Mouse (Mus musculus): Measurements from ENCODE around the gene P4hb. TPM values are rescaled to one million over a fixed set of nuclear protein-coding genes. Genes with fewer than 3 reads are reported as not detected.
A peak's percentile ranks its signal among the peaks of the same experiment; 100 is the strongest.

Gene P4hb
- polyA plus RNA-seq, 2 experiments = 214 to 497 TPM

DNA sequence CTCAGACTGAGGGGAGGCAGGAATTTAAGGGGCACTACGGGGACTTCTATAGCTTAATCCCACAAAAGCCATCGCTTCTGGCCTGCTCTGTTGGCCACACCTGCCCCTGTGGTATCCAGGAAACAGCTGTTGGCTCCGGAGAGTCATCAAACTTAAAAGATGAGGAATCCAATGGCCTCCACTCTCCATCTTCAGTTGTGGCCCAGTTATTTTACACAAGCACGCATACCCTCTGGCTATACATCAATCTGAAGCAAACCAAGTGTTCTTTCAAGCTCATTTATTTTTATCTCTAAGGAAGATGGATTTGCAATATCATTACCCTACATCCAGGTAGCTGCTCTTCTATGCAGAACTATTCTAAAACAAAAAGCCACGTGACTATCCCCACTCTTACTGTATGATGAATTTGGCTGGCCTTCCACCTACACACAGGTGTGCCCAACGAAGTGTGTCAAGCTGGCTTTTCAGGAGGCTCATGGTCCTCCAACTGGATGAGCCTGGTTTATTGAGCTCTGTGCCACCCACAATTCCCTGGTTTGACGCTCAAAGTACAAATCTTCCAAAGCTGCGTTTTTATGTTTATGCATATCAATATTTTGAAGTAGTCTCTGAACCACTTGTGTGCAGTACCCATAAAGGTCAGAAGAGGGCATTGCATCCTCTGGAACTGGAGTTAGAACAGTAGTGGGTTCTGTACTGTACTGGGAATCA, 9.4 kb upstream of the P4hb start:
- H3K27me3 ChIP-seq (ENCODE audit: control insufficient read depth, insufficient read depth, low read length) = no peaks in the 10 kb centered on the region
- WGBS (ENCODE audit: insufficient replicate concordance) = 62% methylated on average over 8 of the region's 8 CpGs
- peak overlapping the region; percentile 86 for H3K9ac ChIP-seq (replicated peaks)
- TF ChIP-seq EP300 (IDR thresholded peaks at IDR 0.05; ENCODE audit: low read depth) = no peak
- TF ChIP-seq CTCF (IDR thresholded peaks at IDR 0.05; ENCODE audit: low read depth) = peak; percentile 71
- peak overlapping the region; percentile 70 for H3K27ac ChIP-seq
- no peak for ATAC-seq (ENCODE audit: insufficient read depth)
- peak overlapping the region; percentile 98 for H3K4me2 ChIP-seq (ENCODE audit: low read depth)
- H3K9me3 ChIP-seq (ENCODE audit: control insufficient read depth, low read length) = no peaks in the 10 kb centered on the region
- peak overlapping the region; percentile 86 to 89; a peak in 3 of 4 replicates for H3K4me3 ChIP-seq (ENCODE audit: insufficient read depth in 1 of 2, low read depth in 2 of 2, low read length in 2 of 2)
- peaks cover 13 to 17% of the 10 kb centered on the region in 2 experiments for H3K4me1 ChIP-seq (replicated peaks; ENCODE audit: control insufficient read depth in 2 of 2, insufficient read depth in 2 of 2, low read length in 1 of 2)
- H3K36me3 ChIP-seq (replicated peaks; ENCODE audit: control insufficient read depth, insufficient read depth, low read depth) = peaks cover 43% of the 10 kb centered on the region
- no peak for DNase-seq (ENCODE audit: low read depth in 3 of 3, low spot score in 3 of 3)

DNA sequence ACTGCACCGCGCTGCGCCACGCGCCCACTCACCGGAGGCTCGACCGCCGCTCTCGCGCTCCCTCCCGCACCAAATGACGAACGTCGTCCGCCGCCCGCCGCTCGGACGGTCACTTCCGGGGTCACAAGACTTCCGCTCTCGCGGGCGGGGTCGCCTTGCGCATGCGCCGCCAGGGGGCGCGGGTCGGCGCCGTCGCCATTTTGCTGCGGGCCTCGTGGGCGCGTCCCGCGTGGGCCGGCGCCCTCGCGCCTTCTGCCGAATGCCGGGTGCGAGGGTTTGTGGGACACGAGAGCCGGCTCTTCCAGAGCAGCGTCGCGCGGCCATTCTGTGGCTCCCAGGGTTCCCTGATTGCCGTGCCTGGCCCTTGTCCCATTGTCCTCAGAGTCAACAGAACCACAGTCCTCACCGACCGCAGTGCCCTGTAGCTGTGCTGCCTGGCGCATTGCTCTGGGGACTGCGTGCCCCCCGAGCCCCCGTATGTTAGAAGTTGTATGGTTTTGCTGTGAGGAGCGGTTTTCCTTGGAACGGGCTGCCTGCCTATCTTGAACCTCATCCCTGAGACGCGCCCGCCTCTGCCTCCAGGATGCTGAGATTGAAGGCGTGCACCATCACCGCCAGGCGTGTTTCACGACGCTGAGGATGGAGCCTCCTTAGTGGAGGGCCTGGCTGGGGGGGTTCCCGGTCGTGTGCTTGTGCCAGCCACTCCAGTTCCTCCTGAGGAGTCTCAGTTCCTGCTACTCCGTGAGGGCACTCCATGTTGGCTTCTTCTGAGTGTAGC, 8.6 kb upstream of the P4hb start, which contains the start of gene Arhgdia:
TSS of gene Arhgdia (minus strand) at position 135 of the 778 bp plus-strand sequence.
- ATAC-seq (ENCODE audit: insufficient read depth) (peak; percentile 72), DNase-seq (ENCODE audit: low read depth in 3 of 3, low spot score in 3 of 3) (peak; percentile 57 to 66 (median 64))
- 2% methylated on average over 71 of the region's 75 CpGs for WGBS (ENCODE audit: insufficient replicate concordance)
- H3K27ac ChIP-seq = peak within 1 kb of the TSS; percentile 70
- no peaks in the 10 kb centered on the region for H3K27me3 ChIP-seq (ENCODE audit: control insufficient read depth, insufficient read depth, low read length)
- peak within 1 kb of the TSS; percentile 86 to 89 for H3K4me3 ChIP-seq (ENCODE audit: insufficient read depth in 1 of 2, low read depth in 2 of 2, low read length in 2 of 2)
- H3K4me2 ChIP-seq (ENCODE audit: low read depth) = peak within 1 kb of the TSS; percentile 98
- TF ChIP-seq CTCF (IDR thresholded peaks at IDR 0.05; ENCODE audit: low read depth) (peak; percentile 48), EP300 (IDR thresholded peaks at IDR 0.05; ENCODE audit: low read depth) (no peak)
- peaks cover 35% of the 10 kb centered on the region for H3K36me3 ChIP-seq (replicated peaks; ENCODE audit: control insufficient read depth, insufficient read depth, low read depth)
- peak within 1 kb of the TSS; percentile 86 for H3K9ac ChIP-seq (replicated peaks)
- H3K9me3 ChIP-seq (ENCODE audit: control insufficient read depth, low read length) = no peaks in the 10 kb centered on the region
- peaks cover 13 to 17% of the 10 kb centered on the region in 2 experiments for H3K4me1 ChIP-seq (replicated peaks; ENCODE audit: control insufficient read depth in 2 of 2, insufficient read depth in 2 of 2, low read length in 1 of 2)

DNA sequence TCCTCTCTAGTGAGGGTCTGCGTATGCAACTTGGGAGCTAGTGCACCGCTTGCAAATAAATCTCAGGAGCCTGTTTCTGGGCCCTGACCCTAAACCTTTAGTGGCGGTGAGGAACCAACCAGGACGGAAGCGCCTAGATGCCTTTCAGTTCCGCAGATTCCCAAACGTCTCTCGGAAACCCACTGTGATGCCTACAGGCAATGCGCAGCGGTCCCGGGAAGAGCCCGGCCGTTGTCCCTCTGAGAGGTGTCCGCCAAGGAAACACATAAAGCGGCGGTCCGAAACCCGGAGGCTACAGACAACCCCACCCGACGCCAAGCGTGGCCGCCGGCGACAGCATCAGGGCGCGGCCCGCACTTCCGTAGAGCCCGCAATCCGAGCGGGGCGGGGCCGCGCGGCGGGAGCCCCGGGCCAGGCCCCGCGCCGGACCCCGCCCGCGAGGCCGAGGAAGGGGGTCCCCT, 7.8 kb upstream of the P4hb start:
- Histone ChIP-seq H3K36me3 (replicated peaks; ENCODE audit: control insufficient read depth, insufficient read depth, low read depth) (peaks cover 29% of the 10 kb centered on the region), H3K9ac (replicated peaks) (peak overlapping the region; percentile 86), H3K27ac (peak overlapping the region; percentile 70), H3K4me2 (ENCODE audit: low read depth) (peak overlapping the region; percentile 98), H3K27me3 (ENCODE audit: control insufficient read depth, insufficient read depth, low read length) (no peaks in the 10 kb centered on the region), H3K4me3 (ENCODE audit: insufficient read depth in 1 of 2, low read depth in 2 of 2, low read length in 2 of 2) (peak overlapping the region; percentile 86 to 89), H3K4me1 (replicated peaks; ENCODE audit: control insufficient read depth in 2 of 2, insufficient read depth in 2 of 2, low read length in 1 of 2) (peaks cover 16 to 19% of the 10 kb centered on the region in 2 experiments), H3K9me3 (ENCODE audit: control insufficient read depth, low read length) (no peaks in the 10 kb centered on the region)
- under 1% methylated on average over 44 of the region's 44 CpGs for WGBS (ENCODE audit: insufficient replicate concordance)
- TF ChIP-seq EP300 (IDR thresholded peaks at IDR 0.05; ENCODE audit: low read depth) (no peak), CTCF (IDR thresholded peaks at IDR 0.05; ENCODE audit: low read depth) (no peak)
- DNase-seq (ENCODE audit: low read depth in 3 of 3, low spot score in 3 of 3) (no peak), ATAC-seq (ENCODE audit: insufficient read depth) (peak; percentile 71)

DNA sequence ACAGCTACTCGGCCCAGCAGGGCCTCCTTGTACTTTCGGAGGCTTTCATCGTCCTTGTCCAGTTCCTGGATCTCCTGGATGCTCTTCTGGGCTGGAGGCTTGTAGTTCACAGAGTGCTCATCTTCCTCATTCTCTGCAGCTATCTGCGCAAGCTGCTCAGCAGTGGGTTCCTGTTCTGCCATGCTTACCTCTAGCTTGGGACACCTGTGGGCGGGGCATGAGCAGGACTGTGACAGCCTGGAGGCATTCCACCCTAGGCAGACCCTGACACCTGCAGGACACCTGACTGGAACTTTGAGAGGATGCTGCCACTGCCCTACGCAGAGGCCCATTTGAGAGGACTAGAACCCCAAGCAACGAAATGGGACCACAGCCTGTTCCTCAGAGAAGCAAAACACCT, 7.1 kb upstream of the P4hb start:
- H3K4me3 ChIP-seq (ENCODE audit: insufficient read depth in 1 of 2, low read depth in 2 of 2, low read length in 2 of 2) = peak overlapping the region; percentile 86 to 89
- peaks cover 16 to 19% of the 10 kb centered on the region in 2 experiments for H3K4me1 ChIP-seq (replicated peaks; ENCODE audit: control insufficient read depth in 2 of 2, insufficient read depth in 2 of 2, low read length in 1 of 2)
- H3K4me2 ChIP-seq (ENCODE audit: low read depth) = peak overlapping the region; percentile 98
- no peak for DNase-seq (ENCODE audit: low read depth in 3 of 3, low spot score in 3 of 3)
- peak overlapping the region; percentile 70 for H3K27ac ChIP-seq
- TF ChIP-seq EP300 (IDR thresholded peaks at IDR 0.05; ENCODE audit: low read depth) (no peak), CTCF (IDR thresholded peaks at IDR 0.05; ENCODE audit: low read depth) (no peak)
- no peak for ATAC-seq (ENCODE audit: insufficient read depth)
- H3K27me3 ChIP-seq (ENCODE audit: control insufficient read depth, insufficient read depth, low read length) = no peaks in the 10 kb centered on the region
- H3K9me3 ChIP-seq (ENCODE audit: control insufficient read depth, low read length) = no peaks in the 10 kb centered on the region
- H3K36me3 ChIP-seq (replicated peaks; ENCODE audit: control insufficient read depth, insufficient read depth, low read depth) = peaks cover 22% of the 10 kb centered on the region
- H3K9ac ChIP-seq (replicated peaks) = peak overlapping the region; percentile 86
- WGBS (ENCODE audit: insufficient replicate concordance) = 41% methylated on average over 7 of the region's 7 CpGs

Measured in liver, embryonic 14.5 days (tissue).